Mouse (Mus musculus): ENCODE results near the gene Capn13. TPM values are rescaled to one million over a fixed set of nuclear protein-coding genes. Genes with fewer than 3 reads are reported as not detected.

The Capn13 gene
- total RNA-seq, 2 experiments from 2014 or later = not detected

DNA sequence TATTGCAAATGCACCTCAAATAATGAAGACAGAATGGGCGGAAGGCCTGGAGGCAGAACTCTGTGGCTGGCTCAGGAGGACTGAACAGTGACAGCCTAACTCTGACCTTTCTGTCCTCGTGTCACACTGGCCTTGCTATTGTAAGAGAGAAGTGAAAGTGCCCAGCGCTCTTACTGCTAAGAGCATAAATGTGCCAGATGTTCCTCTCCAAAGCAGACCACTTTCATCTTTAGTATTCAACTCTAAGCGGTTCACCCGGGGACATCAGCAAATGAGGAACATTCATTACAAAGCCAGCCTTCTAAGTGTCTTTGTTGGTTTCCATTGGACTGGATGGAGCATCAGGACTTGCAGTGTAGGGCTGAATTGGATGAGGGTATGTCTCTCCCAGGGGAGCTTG is 39.6 kb downstream of the Capn13 start:
- no peak for DNase-seq
- intact Hi-C loops (cut with DNase I) = no loop called here

GRCm38 (mm10) chr17:73343632-73344390 is 56.9 kb downstream of the Capn13 start:
- DNase-seq = no peak
- intact Hi-C loops (cut with DNase I) = no loop called here

- DNase-seq = no peak
- intact Hi-C loops (cut with DNase I) = no loop called here
Measured at GRCm38 (mm10) chr17:73342673-73343072, 58.0 kb downstream of the Capn13 start.

DNA sequence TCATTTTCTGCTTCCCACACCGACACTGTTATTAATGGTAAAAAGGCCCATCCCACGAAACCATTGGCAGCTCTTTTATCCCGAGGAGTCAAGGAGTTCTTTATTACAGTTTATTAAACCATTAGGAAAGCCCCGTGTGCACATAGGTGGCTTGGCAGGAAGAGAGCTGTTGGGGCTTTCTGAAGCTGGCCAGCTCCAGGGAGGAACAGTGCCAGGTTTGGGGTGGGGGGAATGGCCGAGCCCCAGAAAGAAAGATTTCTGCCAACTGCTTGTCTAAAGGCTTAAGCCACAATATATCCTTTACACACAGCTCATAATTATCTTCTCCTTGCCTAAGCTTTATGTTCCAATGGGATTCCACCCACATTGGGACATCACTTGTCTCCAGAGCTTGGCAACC is 71.6 kb downstream of the Capn13 start:
- intact Hi-C loops (cut with DNase I) = no loop called here
- DNase-seq = no peak

DNA sequence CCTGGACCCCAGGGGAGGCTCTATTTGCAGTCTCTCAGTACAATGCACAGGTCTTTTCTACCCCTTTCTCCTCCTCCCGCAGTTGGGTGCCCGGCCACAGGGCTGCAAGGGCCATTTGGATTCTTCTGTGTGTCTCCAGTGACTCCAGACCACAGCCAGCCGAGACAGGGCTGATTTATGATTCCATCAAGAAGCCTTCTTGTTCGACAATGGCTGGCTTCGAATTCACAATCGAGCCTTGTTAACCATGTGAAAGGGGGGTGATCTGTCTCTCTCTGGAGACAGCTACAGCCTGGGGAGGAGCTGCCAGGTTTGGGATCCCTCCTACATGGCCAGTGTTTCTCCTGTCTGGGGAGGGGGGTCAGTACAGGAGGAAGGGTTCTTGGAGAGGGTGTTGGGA is 75.4 kb downstream of the Capn13 start:
- DNase-seq = no peak
- intact Hi-C loops (cut with DNase I) = no loop called here

DNA sequence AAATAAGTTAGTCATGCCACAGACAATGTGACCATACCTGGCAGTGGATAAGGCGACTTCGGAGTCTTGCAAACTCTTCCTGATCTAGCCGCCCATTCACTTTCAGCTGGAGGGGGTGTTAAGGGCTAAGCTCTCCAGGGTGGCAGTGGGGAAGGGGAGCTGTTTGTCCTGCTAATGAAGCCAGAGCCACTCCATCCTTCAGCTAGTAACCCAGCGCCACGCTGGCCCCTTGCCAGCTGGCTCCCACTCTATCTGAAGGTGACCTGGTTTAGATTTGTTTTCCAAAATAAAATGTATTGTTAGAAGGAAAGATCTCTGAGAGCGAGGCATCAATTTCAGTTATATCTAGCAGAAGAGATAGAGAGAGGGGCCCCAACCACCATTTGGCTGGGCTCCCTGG is 75.9 kb downstream of the Capn13 start:
- intact Hi-C loops (cut with DNase I) = no loop called here
- DNase-seq = no peak

DNA sequence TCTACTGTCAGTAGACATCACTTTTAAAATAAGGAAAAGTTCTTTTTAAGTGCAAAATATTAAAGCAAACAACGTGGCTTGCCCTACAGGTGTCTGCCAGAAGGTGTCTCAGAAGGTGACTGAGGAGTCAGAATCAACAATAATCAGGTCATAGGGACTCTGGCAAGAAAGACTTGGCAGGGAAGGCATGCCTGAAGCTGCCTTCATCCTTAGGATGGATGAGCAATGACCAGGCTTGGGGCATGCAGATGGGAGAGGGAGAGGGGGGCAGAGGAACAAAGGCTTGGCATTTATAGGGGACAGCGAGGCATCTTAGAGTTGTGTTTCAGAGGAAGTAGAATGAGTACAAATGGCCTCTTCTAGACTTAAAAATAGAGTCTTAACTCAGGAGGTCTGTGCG is 76.7 kb downstream of the Capn13 start:
- no peak for DNase-seq
- intact Hi-C loops (cut with DNase I) = no loop called here

DNA sequence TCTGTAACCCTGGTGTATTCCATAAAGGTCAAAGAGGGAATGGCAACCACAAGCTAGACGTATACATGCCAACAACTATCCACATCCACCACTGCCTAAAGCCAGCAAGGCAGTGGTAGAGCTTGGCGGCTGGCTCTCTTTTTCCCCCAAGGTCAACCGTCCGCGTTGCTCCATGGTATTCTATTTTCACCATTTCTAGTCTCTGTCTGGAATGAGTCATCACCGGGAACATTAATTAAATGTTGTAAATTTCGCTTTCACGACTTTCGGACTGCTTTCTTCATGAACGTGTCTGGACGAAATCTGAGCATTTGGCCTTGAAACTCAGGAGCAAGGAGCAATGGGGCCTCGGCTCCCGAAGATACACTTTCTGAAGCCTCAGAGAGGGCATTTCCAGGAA is 85.9 kb downstream of the Capn13 start:
- intact Hi-C loops (cut with DNase I) = no loop called here
- DNase-seq = no peak

DNA sequence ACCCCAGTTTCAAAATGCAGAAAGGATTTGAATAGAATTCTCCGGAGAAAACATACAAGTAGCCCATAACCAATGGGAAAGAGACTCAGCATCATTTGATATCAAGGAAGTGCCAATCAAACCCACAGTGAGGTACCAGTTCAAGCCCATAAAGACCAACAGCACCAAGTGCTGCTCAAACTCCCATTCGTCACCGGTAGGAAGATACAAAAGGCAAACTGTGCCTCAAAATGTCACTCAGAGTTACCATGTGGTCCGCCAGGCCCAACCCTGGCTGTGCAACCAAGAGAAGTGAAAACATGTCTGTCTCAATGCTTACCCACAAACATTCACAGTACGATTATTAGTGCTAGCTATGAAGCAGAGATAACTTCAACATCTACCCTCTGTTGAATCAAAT is 89.2 kb downstream of the Capn13 start:
- no peak for DNase-seq
- intact Hi-C loops (cut with DNase I) = no loop called here

DNA sequence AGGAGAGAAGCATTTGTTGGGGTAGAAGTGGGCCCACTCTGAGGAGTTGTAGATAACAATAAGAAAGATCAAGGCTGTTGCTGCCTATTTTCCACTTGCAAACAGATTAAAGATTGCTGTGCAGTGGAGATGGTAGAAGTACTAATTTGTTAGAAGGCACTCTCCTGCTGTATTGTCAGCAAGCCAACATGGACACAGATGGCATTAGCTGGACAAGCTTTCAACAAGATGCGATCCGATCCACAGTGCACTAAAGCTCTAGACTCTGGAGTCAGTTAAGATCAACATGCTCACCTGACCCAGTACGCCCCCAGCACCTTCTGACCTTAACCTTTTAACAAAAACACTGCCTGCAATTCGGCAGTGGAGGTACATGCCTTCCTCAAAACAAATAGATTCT is 92.0 kb downstream of the Capn13 start:
- intact Hi-C loops (cut with DNase I) = loop anchor here (5.0 kb wide), 1 partner anchor 89 kb away; no protein-coding TSS in a partner anchor
- no peak for DNase-seq

DNA sequence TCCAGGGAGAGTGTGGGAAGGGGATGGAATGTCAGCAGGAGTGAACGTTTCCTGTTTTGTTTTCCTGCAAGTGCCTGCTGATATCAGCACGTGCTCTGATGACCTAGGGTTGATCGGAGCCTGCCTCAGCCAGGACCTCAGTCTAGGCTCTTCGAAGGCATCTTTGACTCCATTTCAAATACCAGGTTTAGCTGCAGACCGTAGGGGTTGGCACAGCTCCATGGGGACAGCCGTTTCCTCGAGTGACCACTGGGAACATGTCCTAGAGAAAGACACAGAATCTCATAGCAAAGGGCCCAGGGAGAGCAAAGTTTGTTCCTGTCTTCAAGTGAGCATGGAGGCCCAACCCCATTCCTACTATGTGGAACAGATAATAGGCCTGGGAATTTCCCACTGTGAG is 94.0 kb downstream of the Capn13 start:
- no peak for DNase-seq
- intact Hi-C loops (cut with DNase I) = loop anchor here (5.0 kb wide), 1 partner anchor 91 kb away; no protein-coding TSS in a partner anchor

DNA sequence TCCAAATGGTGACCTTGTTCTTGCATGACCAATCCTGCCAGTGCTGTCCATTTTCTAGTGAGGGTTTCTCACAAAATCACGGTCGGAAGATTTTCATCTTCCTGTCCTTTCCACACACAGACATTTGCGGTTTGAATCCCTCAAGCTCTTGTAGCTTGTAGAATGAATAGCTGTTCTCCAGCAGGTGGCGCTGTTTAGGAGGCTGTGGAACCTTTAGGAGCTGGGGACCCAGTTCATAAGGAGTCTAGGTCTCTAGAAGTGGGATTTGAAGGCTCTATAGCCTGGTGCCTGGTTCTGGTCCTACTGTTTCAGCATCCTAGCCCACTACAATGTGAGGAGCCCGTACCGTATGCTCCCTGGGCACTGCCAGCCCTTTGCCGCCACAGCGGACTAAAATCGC is 95.0 kb downstream of the Capn13 start:
- DNase-seq = no peak
- intact Hi-C loops (cut with DNase I) = loop anchor here (5.0 kb wide), 1 partner anchor 92 kb away; no protein-coding TSS in a partner anchor

DNA sequence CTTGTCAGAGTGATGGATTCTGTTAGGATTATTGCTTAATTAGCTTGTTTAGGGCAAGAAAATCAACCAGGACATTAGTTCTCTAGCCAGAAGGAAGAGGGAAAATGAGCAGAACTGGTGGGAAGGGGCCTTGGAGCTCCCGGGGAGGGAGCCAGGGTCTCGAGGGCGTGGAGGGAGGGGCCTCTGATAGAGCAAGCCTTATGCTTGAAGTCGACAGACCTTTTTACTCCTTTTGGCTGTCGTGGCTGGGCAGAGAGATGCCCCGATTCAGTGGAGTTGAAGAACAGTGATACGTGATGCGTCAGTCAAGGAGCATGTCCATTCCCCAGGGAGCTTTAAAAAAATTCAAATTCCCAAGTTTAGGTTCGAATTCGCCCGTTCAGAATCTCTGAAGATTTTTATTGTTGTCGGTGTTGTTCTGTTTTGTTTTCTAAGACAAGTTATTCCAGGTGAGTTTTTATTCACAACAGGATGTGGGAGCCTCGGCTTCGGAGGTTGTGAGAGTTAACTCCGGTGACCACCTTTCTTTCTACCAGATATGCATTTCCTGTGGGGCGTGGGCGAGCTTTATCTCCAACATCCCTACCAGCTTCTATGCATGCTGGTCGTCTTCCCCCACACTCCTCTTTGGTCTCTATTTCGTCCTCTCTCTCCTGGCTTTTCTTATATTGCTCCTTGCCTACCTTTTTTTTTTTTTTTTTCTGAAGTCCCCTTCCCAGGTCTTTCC is 96.4 kb downstream of the Capn13 start:
- intact Hi-C loops (cut with DNase I) = no loop called here

DNA sequence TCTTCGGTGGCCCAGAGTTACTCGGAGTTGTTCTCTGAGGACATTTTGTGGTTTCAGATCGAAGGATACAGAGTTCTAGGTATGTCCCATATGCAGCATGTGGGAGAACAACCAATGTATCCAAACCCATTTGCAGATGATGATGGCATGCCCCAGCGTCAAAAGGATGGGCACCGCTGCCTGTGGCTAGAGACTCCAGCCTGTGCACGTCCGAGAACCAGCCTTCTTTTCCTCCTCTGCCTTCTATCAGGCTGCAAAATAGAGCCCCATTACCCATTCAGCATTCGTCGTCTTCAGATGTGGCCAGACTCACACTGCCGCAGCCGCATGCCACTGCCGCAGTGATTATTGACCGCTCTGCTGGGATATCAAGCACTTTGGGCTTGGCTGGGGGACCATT is 97.0 kb downstream of the Capn13 start:
- no peak for DNase-seq
- intact Hi-C loops (cut with DNase I) = loop anchor here (2.0 kb wide), 2 partner anchors 439 to 579 kb away; no protein-coding TSS in a partner anchor

More for the DNA sequence above, 96.4 kb downstream of the Capn13 start:
- DNase-seq = no peak

- peak in 1 of 2 experiments; percentile 30 for DNase-seq
Measured at GRCm38 (mm10) chr17:73303217-73303616, 97.4 kb downstream of the Capn13 start.

GRCm38 (mm10) chr17:73302104-73302503 is 98.6 kb downstream of the Capn13 start:
- intact Hi-C loops (cut with DNase I) = loop anchor here (2.0 kb wide), 2 partner anchors 441 to 581 kb away; no protein-coding TSS in a partner anchor
- DNase-seq = peak; percentile 33 to 58

More at GRCm38 (mm10) chr17:73303217-73303616, 97.4 kb downstream of the Capn13 start:
- intact Hi-C loops (cut with DNase I) = loop anchor here (2.0 kb wide), 2 partner anchors 440 to 580 kb away; no protein-coding TSS in a partner anchor

DNA sequence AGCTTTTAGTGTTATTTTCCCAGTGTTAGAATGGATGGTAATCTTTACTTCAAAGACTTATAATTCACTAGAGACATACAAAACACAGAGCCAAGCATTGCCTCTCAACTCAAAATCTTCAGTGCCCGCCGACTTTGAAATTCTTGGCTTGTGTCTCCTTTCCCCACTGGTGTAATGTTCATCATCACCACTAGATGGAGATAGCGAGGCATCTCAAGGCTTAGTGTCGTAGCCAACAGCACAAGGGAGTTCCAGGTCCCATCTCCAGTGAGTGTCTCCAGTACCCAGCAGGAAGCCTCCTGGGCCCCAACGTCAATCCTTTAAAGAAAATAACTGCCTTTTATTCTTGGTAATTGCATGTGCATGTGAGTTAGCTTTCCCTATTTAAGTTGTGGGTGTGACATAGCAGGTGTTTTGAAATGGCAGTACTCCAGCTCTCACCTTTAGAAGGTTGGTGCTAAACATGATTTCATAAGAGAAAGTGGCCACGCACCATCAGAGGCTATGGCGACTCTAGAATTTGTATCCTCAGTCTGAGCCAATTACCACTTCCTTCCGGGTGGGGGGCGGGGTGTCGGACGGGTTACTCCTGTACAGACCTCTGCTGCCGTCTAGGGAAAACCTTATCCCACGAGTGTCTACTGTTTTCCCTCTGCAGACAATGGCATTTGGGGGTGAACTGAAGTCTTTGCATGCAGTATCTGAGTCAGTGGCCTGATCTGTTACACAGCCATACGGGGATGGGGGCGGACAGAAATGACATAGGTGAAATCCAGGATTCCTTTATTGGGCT is 99.2 kb downstream of the Capn13 start:
- peak in 1 of 2 experiments; percentile 13 for DNase-seq
- intact Hi-C loops (cut with DNase I) = loop anchor here (2.0 kb wide), 2 partner anchors 441 to 581 kb away; no protein-coding TSS in a partner anchor

- no peak for DNase-seq
- intact Hi-C loops (cut with DNase I) = no loop called here
Measured at GRCm38 (mm10) chr17:73300147-73300880, 100.4 kb downstream of the Capn13 start.

DNA sequence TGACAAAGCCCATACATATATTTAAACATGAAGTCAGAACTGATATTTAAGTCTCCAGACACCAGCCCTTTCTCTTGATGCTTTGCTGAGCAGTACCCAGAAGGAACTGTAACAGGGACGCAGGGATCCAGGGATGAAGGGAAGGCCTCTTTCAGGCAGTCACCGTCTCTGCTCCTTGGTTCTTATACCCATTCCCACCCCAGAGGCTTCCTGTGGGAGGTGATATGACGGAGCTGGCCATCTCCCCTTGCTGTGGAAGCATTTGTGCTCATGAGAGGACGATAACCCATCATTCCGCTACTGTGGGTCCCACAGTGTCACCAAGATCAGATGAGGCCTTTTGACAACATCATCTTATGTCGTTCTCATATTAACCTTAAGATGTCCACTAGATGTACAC is 101.7 kb downstream of the Capn13 start:
- no peak for DNase-seq
- intact Hi-C loops (cut with DNase I) = loop anchor here (5.0 kb wide), 2 partner anchors 202 to 442 kb away; no protein-coding TSS in a partner anchor

DNA sequence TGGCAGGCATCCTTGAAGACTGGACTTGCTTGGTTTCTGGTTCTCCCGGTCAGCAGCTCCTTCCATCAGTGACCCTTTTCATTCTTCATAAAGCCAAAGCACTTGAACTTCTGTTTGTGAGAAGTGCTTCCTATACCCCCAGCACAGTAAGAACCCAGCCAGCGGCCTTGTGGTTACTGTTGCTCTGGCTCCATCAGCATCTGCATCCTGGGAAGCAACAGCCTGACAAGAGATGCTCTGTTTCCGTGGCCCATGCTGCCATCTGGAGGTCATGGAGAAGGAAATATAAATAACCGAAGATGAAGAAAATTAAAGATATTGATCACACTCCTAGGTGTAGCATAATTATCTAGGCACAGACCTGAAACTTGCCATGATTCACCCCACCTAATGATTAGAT is 103.8 kb downstream of the Capn13 start:
- peak; percentile 25 to 55 for DNase-seq
- intact Hi-C loops (cut with DNase I) = loop anchor here (2.0 to 5.0 kb wide), 3 partner anchors 120 to 440 kb away; no protein-coding TSS in a partner anchor

All from gastrocnemius, postnatal 36 days (tissue).